Mouse (Mus musculus) myocyte (in vitro differentiated cells): Measurements from ENCODE around the gene Ccne1.

Source experiments
- E2F4 ChIP-seq: IDR thresholded peaks from one replicate; pipeline ENCODE4 v1.6.1; 2011; ENCODE audit warnings: mild to moderate bottlenecking, control low read depth, moderate library complexity; ENCODE audit not compliant: insufficient read depth
- MAX ChIP-seq: IDR thresholded peaks from one replicate; pipeline ENCODE4 v1.6.1; 2011; ENCODE audit warnings: low read depth, mild to moderate bottlenecking, control low read depth
- MYOG ChIP-seq, 3 experiments: IDR thresholded peaks; one replicate each; pipeline ENCODE4 v1.6.1; 2011; ENCODE audit warnings: control low read depth in 2 of 3, low read depth in 2 of 3, mild to moderate bottlenecking in 2 of 3; ENCODE audit not compliant: insufficient read length in 2 of 3, control insufficient read depth in 1 of 3, insufficient read depth in 1 of 3
- POLR2A ChIP-seq: IDR thresholded peaks from one replicate; pipeline ENCODE4 v1.6.1; 2011; ENCODE audit warnings: low read depth, mild to moderate bottlenecking, control low read depth, moderate library complexity; ENCODE audit not compliant: insufficient read length
- POLR2AphosphoS2 ChIP-seq: IDR thresholded peaks from one replicate; pipeline ENCODE4 v1.6.1; 2011; ENCODE audit warnings: low read depth, control low read depth; ENCODE audit not compliant: insufficient read length
- TCF12 ChIP-seq: IDR thresholded peaks from one replicate; pipeline ENCODE4 v1.6.1; 2011; ENCODE audit warnings: mild to moderate bottlenecking, control low read depth; ENCODE audit not compliant: poor library complexity, insufficient read depth, severe bottlenecking
- USF1 ChIP-seq: IDR thresholded peaks from one replicate; pipeline ENCODE4 v1.6.1; 2011; ENCODE audit warnings: low read depth, mild to moderate bottlenecking, control low read depth, moderate library complexity

- TF ChIP-seq POLR2A = no peak
- TF ChIP-seq MAX = no peak
- no peak for TF ChIP-seq POLR2AphosphoS2
- no peak for TF ChIP-seq USF1
- TF ChIP-seq E2F4 = no peak
- TF ChIP-seq MYOG (IDR thresholded peaks at IDR 0.05; ENCODE audit: control insufficient read depth in 1 of 3, insufficient read depth in 1 of 3, insufficient read length in 2 of 3, low read depth in 2 of 3) = no peak
- TF ChIP-seq TCF12 = no peak
These were observed 3.2 kb downstream of the Ccne1 start for GRCm38 (mm10) chr7:38104097-38104496.
